Mouse (Mus musculus): ENCODE results near the gene Aldh3b1. TPM values are rescaled to one million over a fixed set of nuclear protein-coding genes. Genes with fewer than 3 reads are reported as not detected.
A peak's percentile ranks its signal among the peaks of the same experiment; 100 is the strongest.

The Aldh3b1 gene
- total RNA-seq, 2 experiments from 2014 or later, result 30.1 to 194 TPM

- no peak for DNase-seq
Measured at GRCm38 (mm10) chr19:3882214-3882613, 47.4 kb downstream of the Aldh3b1 start.

GRCm38 (mm10) chr19:3880054-3880848 is 49.4 kb downstream of the Aldh3b1 start:
- no peak for DNase-seq

- no peak for DNase-seq
Measured at GRCm38 (mm10) chr19:3875045-3875444, 54.6 kb downstream of the Aldh3b1 start.

- DNase-seq, result peak; percentile 56 to 74
Measured at GRCm38 (mm10) chr19:3872373-3872772, 57.2 kb downstream of the Aldh3b1 start.

GRCm38 (mm10) chr19:3871468-3871867 is 58.1 kb downstream of the Aldh3b1 start:
- DNase-seq, result peak in 1 of 2 experiments; percentile 43

- DNase-seq, result no peak
Measured at GRCm38 (mm10) chr19:3868290-3868689, 61.3 kb downstream of the Aldh3b1 start.

GRCm38 (mm10) chr19:3864960-3865359 is 64.6 kb downstream of the Aldh3b1 start:
- DNase-seq, result no peak

Other genes starting within 250 kb of the Aldh3b1 start
- 100 to 1,000 TPM in 1 of 2 experiments, 10 to 100 TPM in 1; 95.6 to 154 TPM for gene Lrp5, start 243.2 kb downstream of the Aldh3b1 start, total RNA-seq (2021)
- 10 to 100 TPM; 28.1 to 43.2 TPM for gene 1810055G02Rik, start 221.5 kb downstream of the Aldh3b1 start, total RNA-seq (2021)
- 10 to 100 TPM; 50.7 to 52.5 TPM for gene Kmt5b, start 162.4 kb downstream of the Aldh3b1 start, total RNA-seq (2021)
- gene Chka, start 78.0 kb downstream of the Aldh3b1 start, total RNA-seq (2021), result 100 to 1,000 TPM; 112 to 133 TPM
- 10 to 100 TPM; 57.7 to 65.9 TPM for gene Tcirg1, start 22.7 kb downstream of the Aldh3b1 start, total RNA-seq (2021)
- 100 to 1,000 TPM; 331 to 356 TPM for gene Ndufs8, start 17.0 kb downstream of the Aldh3b1 start, total RNA-seq (2021)
- gene Unc93b1, start 5.4 kb upstream of the Aldh3b1 start, total RNA-seq (2021), result 10 to 100 TPM; 49.1 to 62.5 TPM
- gene Aldh3b3, start 28.8 kb upstream of the Aldh3b1 start, total RNA-seq (2021), result 1 to 10 TPM in 1 of 2 experiments, under 1 TPM in 1; 0.20 to 1.1 TPM
- 10 to 100 TPM in 1 of 2 experiments, 1 to 10 TPM in 1; 4.6 to 13.8 TPM for gene Aldh3b2, start 42.5 kb upstream of the Aldh3b1 start, total RNA-seq (2021)
- 10 to 100 TPM; 18.2 to 20.1 TPM for gene Acy3, start 56.8 kb upstream of the Aldh3b1 start, total RNA-seq (2021)
- gene Tbx10, start 62.9 kb upstream of the Aldh3b1 start, total RNA-seq (2021), result not detected
- gene Nudt8, start 70.8 kb upstream of the Aldh3b1 start, total RNA-seq (2021), result 10 to 100 TPM; 20.4 to 30.8 TPM
- gene Gm49405, start 70.8 kb upstream of the Aldh3b1 start, total RNA-seq (2021), result under 1 TPM; 0.72 to 0.96 TPM
- gene Doc2g, start 73.5 kb upstream of the Aldh3b1 start, total RNA-seq (2021), result 1 to 10 TPM; 1.1 to 1.9 TPM
- gene Ndufv1, start 83.0 kb upstream of the Aldh3b1 start, total RNA-seq (2021), result 100 to 1,000 TPM; 355 to 381 TPM
- gene Gstp1, start 108.2 kb upstream of the Aldh3b1 start, total RNA-seq (2021), result 100 to 1,000 TPM; 354 to 397 TPM
- gene Gstp2, start 116.2 kb upstream of the Aldh3b1 start, total RNA-seq (2021), result 10 to 100 TPM; 56.1 to 59.7 TPM
- gene Gstp3, start 129.8 kb upstream of the Aldh3b1 start, total RNA-seq (2021), result under 1 TPM; 0.63 to 0.99 TPM
- gene Cabp2, start 151.8 kb upstream of the Aldh3b1 start, total RNA-seq (2021), result not detected
- 100 to 1,000 TPM; 109 to 132 TPM for gene Cdk2ap2, start 167.4 kb upstream of the Aldh3b1 start, total RNA-seq (2021)
- gene Pitpnm1, start 170.2 kb upstream of the Aldh3b1 start, total RNA-seq (2021), result 100 to 1,000 TPM in 1 of 2 experiments, 10 to 100 TPM in 1; 59.7 to 158 TPM
- gene Aip, start 196.1 kb upstream of the Aldh3b1 start, total RNA-seq (2021), result 100 to 1,000 TPM; 104 to 124 TPM
- gene Gpr152, start 210.0 kb upstream of the Aldh3b1 start, total RNA-seq (2021), result under 1 TPM in 1 of 2 experiments, not detected in 1; 0.10 TPM
- under 1 TPM; 0.30 to 0.40 TPM for gene Cabp4, start 214.2 kb upstream of the Aldh3b1 start, total RNA-seq (2021)
- 100 to 1,000 TPM; 171 to 195 TPM for gene Coro1b, start 218.8 kb upstream of the Aldh3b1 start, total RNA-seq (2021)
- 1 to 10 TPM; 1.4 to 3.1 TPM for gene Ptprcap, start 223.8 kb upstream of the Aldh3b1 start, total RNA-seq (2021)
- gene Rps6kb2, start 233.5 kb upstream of the Aldh3b1 start, total RNA-seq (2021), result 10 to 100 TPM; 27.6 to 37.5 TPM
- gene Carns1, start 245.7 kb upstream of the Aldh3b1 start, total RNA-seq (2021), result 1 to 10 TPM; 2.0 to 2.8 TPM